Mouse (Mus musculus) erythroblast, embryonic 14.5 days (primary cell): ENCODE data around the gene Gpsm2.
"Not testable (repeated sequence)": the region's sequence is repeated elsewhere in the genome, so short reads cannot be mapped to it uniquely, and the experiment has no call there.

Experiments used
- GATA1 ChIP-seq: IDR thresholded peaks from 2 replicates; pipeline ENCODE4 v1.6.1; 2012; ENCODE audit warnings: low read length, inconsistent platforms, mixed read lengths
- TAL1 ChIP-seq: IDR thresholded peaks from 3 replicates; pipeline ENCODE4 v1.6.1; 2012; ENCODE audit warnings: low read length, inconsistent platforms, mixed read lengths

DNA sequence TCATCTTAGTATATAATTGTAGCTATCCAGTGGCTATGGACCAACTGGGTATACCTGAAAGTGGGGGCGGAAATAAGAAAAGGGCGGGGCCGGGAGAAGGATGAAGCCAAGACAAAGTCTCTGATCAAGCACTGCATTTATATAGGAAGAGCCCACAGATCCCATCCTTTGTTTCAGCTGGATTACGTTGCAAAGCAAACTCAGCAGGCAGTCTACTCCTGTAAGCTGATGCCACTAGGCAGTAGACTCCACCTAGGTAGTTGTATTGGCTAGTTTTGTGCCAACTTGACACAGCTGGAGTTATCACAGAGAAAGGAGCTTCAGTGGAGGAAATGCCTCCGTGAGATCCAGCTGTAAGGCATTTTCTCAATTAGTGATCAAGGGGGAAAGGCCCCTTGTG is 74.4 kb downstream of the Gpsm2 start:
- TF ChIP-seq GATA1, TAL1: not testable (repeated sequence)
